Mouse (Mus musculus) stomach, postnatal 0 days (tissue): ENCODE results near the gene Tmie. TPM values are rescaled to one million over a fixed set of nuclear protein-coding genes. Genes with fewer than 3 reads are reported as not detected.

Experiments
- ATAC-seq: fragments of 200-750 bp; cut with Nextera tagmentation; 2 replicates; pipeline ENCODE4 v1.8.0; 2017; ENCODE audit not compliant: low FRiP score, low TSS enrichment
- DNase-seq: peaks from one replicate; pipeline ENCODE4 v3.0.0-alpha.2; 2016; ENCODE audit warnings: low spot score
- H3K27ac ChIP-seq: fragments of 300-500 bp; sonication (generic); replicated peaks from 2 replicates; pipeline ENCODE4 v1.5.1; 2014; ENCODE audit warnings: mild to moderate bottlenecking, control low read depth
- H3K27me3 ChIP-seq: fragments of 300-500 bp; sonication (generic); 2 replicates; pipeline ENCODE4 v1.6.1; 2014; ENCODE audit warnings: low read length; ENCODE audit not compliant: control insufficient read depth, insufficient read depth
- H3K36me3 ChIP-seq: fragments of 300-500 bp; sonication (generic); 2 replicates; pipeline ENCODE4 v1.6.1; 2014; ENCODE audit warnings: low read length, mixed read lengths; ENCODE audit not compliant: control insufficient read depth, insufficient read depth
- H3K4me1 ChIP-seq: fragments of 300-500 bp; sonication (generic); replicated peaks from 2 replicates; pipeline ENCODE4 v1.6.1; 2014; ENCODE audit warnings: antibody characterized with exemption; ENCODE audit not compliant: control insufficient read depth, insufficient read depth
- H3K4me2 ChIP-seq: fragments of 300-500 bp; sonication (generic); replicated peaks from 2 replicates; pipeline ENCODE4 v1.6.1; 2014; ENCODE audit warnings: low read depth, mild to moderate bottlenecking, control low read depth, moderate library complexity
- H3K4me3 ChIP-seq: fragments of 300-500 bp; sonication (generic); 2 replicates; pipeline ENCODE4 v1.5.1; 2014; ENCODE audit warnings: low read depth, low read length, control low read depth
- H3K9ac ChIP-seq: fragments of 300-500 bp; sonication (generic); 2 replicates; pipeline ENCODE4 v1.6.1; 2014; ENCODE audit warnings: mild to moderate bottlenecking, low read length, control low read depth, mixed read lengths
- H3K9me3 ChIP-seq: fragments of 300-500 bp; sonication (generic); 2 replicates; pipeline ENCODE4 v1.6.1; 2016; ENCODE audit warnings: low read length; ENCODE audit not compliant: control insufficient read depth
- CTCF ChIP-seq: IDR thresholded peaks from 2 replicates; pipeline ENCODE4 v1.5.1; 2016; ENCODE audit warnings: antibody characterized with exemption, low read depth, mild to moderate bottlenecking, moderate library complexity
- EP300 ChIP-seq: optimal IDR thresholded peaks from 2 replicates; pipeline ENCODE3; 2016; ENCODE audit warnings: antibody characterized with exemption
- WGBS: fragments of 180-500 bp; shearing (Covaris S2); extraction: QIAGEN DNeasy Blood & Tissue Kit; methylation state at CpG from one replicate; pipeline ENCODE4 v1.1.7; 2014; 5-methylcytosine and 5-hydroxymethylcytosine counted together
- polyA plus RNA-seq: library from polyadenylated mRNA; unstranded; fragments of >200 nt; fragmentation: Nextera tagmentation; extraction: Ambion mirVana; gene quantifications from 2 replicates; pipeline ENCODE4 v1.2.1, GENCODE M21; 2015

Gene Tmie
- polyA plus RNA-seq, 1 experiment from 2014 or later: 1.5 TPM

DNA sequence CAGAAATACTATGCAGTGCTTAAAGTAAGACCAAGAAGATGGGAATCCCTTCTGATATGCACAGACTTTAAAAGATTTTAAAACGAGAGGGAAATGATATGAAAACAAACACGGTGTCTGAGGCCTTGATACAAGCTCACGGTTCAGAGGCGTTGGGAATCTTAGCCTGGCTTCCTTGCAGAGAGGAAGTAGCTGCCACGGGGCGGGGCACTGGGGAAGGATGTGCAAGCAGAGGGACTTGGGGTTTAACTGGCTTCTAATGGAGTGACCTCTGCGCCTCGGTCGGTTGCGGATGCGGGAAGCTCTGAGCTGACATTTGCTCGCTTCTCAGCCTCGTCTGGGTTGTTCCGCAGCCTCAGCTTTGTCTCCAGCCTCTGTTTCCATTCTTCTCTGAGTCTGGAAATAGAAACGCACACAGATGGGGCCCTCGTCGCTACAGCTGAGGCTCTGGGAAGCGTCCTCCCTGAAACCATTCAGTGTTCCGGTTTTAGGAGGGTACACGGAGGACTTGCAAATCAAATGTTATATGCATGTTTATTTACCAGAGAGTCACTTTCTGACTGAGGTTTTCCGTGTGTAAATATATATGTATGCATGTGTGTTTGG lies 34.8 kb upstream of the Tmie start:
- no peak for ATAC-seq
- no peak overlapping the region for H3K4me2 ChIP-seq
- DNase-seq: no peak
- 48% methylated on average over 21 of the region's 21 CpGs for WGBS
- no peaks in the 10 kb centered on the region for H3K9me3 ChIP-seq
- H3K27me3 ChIP-seq: no peaks in the 10 kb centered on the region
- H3K36me3 ChIP-seq: no peaks in the 10 kb centered on the region
- H3K4me1 ChIP-seq: no peaks in the 10 kb centered on the region
- no peak overlapping the region for H3K4me3 ChIP-seq
- H3K27ac ChIP-seq: no peak overlapping the region
- TF ChIP-seq EP300 (no peak), CTCF (no peak)
- H3K9ac ChIP-seq: no peak overlapping the region

DNA sequence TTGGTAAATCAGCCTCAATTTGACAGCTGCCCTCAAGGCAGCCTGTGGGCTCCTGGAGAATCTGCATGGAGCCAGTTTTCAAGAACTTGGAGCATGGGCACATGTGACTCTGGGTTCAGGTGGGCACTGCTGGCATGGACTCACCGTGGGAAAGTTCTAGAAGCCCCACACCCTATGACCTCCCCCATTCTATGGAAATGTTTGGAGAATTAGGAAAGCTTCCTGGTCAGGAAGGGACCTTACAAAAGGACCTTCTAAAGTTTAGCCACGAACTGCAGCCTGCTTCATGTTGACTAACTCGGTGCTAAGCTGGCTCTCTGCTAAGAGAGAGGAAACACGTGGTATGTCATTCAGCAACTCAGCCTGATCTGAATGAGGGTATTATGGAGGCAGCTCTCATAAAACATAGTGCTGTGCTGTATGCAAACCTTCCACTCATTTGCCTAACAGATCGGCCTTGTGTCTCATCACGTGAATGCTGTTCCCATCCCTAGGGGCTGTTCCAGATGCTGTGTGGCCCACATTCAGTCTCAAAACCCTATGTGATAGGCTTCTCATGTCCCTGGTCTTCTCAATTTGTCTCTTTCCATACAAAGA lies 29.6 kb upstream of the Tmie start:
- Histone ChIP-seq H3K9ac (no peak overlapping the region), H3K4me3 (no peak overlapping the region), H3K4me1 (no peaks in the 10 kb centered on the region), H3K4me2 (no peak overlapping the region), H3K9me3 (no peaks in the 10 kb centered on the region), H3K27ac (no peak overlapping the region), H3K36me3 (no peaks in the 10 kb centered on the region), H3K27me3 (no peaks in the 10 kb centered on the region)
- TF ChIP-seq CTCF: no peak
- no peak for TF ChIP-seq EP300
- DNase-seq: no peak
- WGBS: 68% methylated on average over 6 of the region's 6 CpGs
- no peak for ATAC-seq

DNA sequence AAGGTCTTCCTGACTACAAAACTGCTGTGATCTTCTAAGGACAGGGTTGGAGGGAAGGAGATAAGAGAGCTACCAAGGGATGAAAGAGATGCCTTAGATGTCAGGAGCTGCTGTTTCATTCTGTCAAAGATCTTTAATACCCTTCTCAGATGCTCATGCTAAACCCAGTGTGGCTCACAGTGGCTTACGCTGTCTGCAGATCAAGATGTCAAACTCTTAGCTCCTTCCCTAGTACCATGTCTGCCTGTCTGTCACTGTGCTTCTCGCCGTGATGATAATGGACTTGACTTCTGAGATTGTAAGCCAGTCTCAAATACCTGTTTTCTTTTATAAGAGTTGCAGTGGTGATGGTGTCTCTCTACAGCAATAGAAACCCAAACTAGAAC lies 28.7 kb upstream of the Tmie start:
- DNase-seq (no peak), ATAC-seq (no peak)
- Histone ChIP-seq H3K9ac (no peak overlapping the region), H3K4me2 (no peak overlapping the region), H3K9me3 (no peaks in the 10 kb centered on the region), H3K27me3 (no peaks in the 10 kb centered on the region), H3K27ac (no peak overlapping the region), H3K4me1 (no peaks in the 10 kb centered on the region), H3K36me3 (no peaks in the 10 kb centered on the region), H3K4me3 (no peak overlapping the region)
- no peak for TF ChIP-seq EP300
- no peak for TF ChIP-seq CTCF
- 88% methylated on average over 3 of the region's 3 CpGs for WGBS

DNA sequence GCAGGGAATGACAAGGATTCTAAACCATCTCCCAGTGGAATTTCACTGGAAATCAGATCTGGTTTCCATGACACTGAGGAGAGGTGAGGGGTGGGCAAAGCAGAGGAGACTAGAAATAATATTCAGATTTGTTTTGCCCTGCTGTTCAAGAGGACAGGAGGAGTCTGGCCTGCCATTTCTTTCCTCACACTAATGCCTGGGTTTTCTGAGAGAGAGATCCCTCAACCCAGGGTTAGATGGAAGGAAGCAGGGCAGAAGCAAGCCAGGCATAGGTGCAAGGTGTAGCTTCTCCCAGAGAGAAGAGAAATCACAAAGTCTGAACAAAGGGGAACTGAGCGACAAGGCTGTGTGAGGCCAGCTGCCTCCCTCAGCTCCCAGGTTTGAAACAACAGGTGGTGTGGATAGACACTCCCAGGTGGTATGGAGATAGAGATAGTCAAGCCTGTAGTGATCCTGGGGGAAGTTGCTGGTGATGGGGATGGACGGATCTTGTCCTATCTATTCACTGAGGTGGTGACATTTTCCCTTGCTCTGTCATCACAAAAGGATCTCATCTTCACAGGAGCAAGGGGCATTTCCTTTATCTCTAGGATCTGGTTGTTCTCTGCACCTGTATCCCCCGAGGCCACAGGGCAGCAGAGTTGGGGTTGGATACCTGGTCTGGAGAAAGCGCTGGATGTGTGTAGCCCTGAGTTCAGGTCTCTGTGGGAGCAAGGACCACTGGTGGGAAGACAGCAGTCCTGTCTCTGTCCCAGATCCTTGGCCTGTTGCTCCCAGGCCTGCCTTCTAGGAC lies 28.1 kb upstream of the Tmie start:
- TF ChIP-seq CTCF: no peak
- no peak for TF ChIP-seq EP300
- no peak for ATAC-seq
- no peaks in the 10 kb centered on the region for H3K36me3 ChIP-seq
- H3K27me3 ChIP-seq: no peaks in the 10 kb centered on the region
- DNase-seq: no peak
- H3K9ac ChIP-seq: no peak overlapping the region
- H3K9me3 ChIP-seq: no peaks in the 10 kb centered on the region
- no peak overlapping the region for H3K4me3 ChIP-seq
- H3K4me2 ChIP-seq: no peak overlapping the region
- 77% methylated on average over 4 of the region's 4 CpGs for WGBS
- H3K4me1 ChIP-seq: no peaks in the 10 kb centered on the region
- H3K27ac ChIP-seq: no peak overlapping the region

- WGBS: 91% methylated on average over 11 of the region's 11 CpGs
- Histone ChIP-seq H3K9me3 (no peaks in the 10 kb centered on the region), H3K36me3 (no peaks in the 10 kb centered on the region), H3K4me1 (no peaks in the 10 kb centered on the region), H3K4me2 (no peak overlapping the region), H3K9ac (no peak overlapping the region), H3K27me3 (no peaks in the 10 kb centered on the region), H3K4me3 (no peak overlapping the region), H3K27ac (no peak overlapping the region)
- TF ChIP-seq CTCF: no peak
- TF ChIP-seq EP300: no peak
- DNase-seq: no peak
- no peak for ATAC-seq
Observed at GRCm38 (mm10) chr9:110907201-110907837, 27.4 kb upstream of the Tmie start.
